ENCODE assay signal across 8 mouse cellular contexts in genomic region chr17:27826908-27827383, GRCm38 (mm10). TPM values are rescaled to one million over a fixed set of nuclear protein-coding genes. Genes with fewer than 3 reads are reported as not detected.
DNase-seq lines count a peak whose midpoint lies in the region; ATAC-seq and TF ChIP-seq lines count a peak whose summit lies in the region.

No protein-coding gene starts in this region.

- intact Hi-C loops in left cerebral cortex, postnatal 36 days (cut with DNase I) = no loop called here

- no peak for DNase-seq in ES-E14 (ENCODE audit: low read depth, low spot score)
- peak; percentile 43 to 51 for DNase-seq in kidney, postnatal 25 days
- peak; percentile 63 for DNase-seq in mesoderm, embryonic 11.5 days (ENCODE audit: low read depth, low spot score)
- DNase-seq in left cerebral cortex, postnatal 36 days (ENCODE audit: low spot score in 2 of 2) = no peak
- no peak for DNase-seq in left cerebral cortex, adult 8-10 months (ENCODE audit: low spot score in 2 of 2)

- peak overlapping the region; percentile 71 for H3K4me2 ChIP-seq in heart, embryonic 11.5 days
- peak overlapping the region; percentile 53 for H3K4me2 ChIP-seq in stomach, embryonic 15.5 days

- H3K4me1 ChIP-seq in ES-E14 (ENCODE audit: control insufficient read depth in 2 of 2, insufficient read depth in 2 of 2, low read length in 2 of 2, poor library complexity in 1 of 2) = peaks cover 8 to 14% of the 10 kb centered on the region in 2 experiments
- 0 out of 2 replicates have a peak, but pooled peaks cover 4% of the 10 kb centered on the region for H3K4me1 ChIP-seq in heart, embryonic 11.5 days (ENCODE audit: control insufficient read depth, insufficient read depth, low read length)
- H3K4me1 ChIP-seq in stomach, embryonic 15.5 days = peaks cover 15% of the 10 kb centered on the region; the same call in 1 of the 2 replicates

- peak overlapping the region; percentile 35 to 64; a peak in 3 of 4 replicates for H3K4me3 ChIP-seq in ES-E14 (ENCODE audit: insufficient read depth in 1 of 2, low read depth in 1 of 2, low read length in 2 of 2, poor library complexity in 1 of 2, severe bottlenecking in 1 of 2)
- H3K4me3 ChIP-seq in heart, embryonic 11.5 days (ENCODE audit: low read depth, low read length) = peak overlapping the region; percentile 39
- peak overlapping the region; percentile 36 for H3K4me3 ChIP-seq in stomach, embryonic 15.5 days (replicated peaks)

- no peaks in the 10 kb centered on the region for H3K36me3 ChIP-seq in ES-E14 (ENCODE audit: control insufficient read depth, insufficient read depth, low read length, poor library complexity, severe bottlenecking)
- no peaks in the 10 kb centered on the region for H3K36me3 ChIP-seq in heart, embryonic 11.5 days (ENCODE audit: control insufficient read depth, insufficient read depth, low read length)
- no peaks in the 10 kb centered on the region for H3K36me3 ChIP-seq in stomach, embryonic 15.5 days

- H3K9ac ChIP-seq in ES-E14 (ENCODE audit: insufficient read depth, low read depth, low read length, poor library complexity, severe bottlenecking) = peak overlapping the region; percentile 69; the same call in 1 of the 2 replicates
- peak overlapping the region; percentile 61; the same call in 1 of the 2 replicates for H3K9ac ChIP-seq in heart, embryonic 11.5 days (ENCODE audit: low read depth, low read length)
- no peak overlapping the region for H3K9ac ChIP-seq in stomach, embryonic 15.5 days

- peak; percentile 40 for ATAC-seq in common myeloid progenitor, adult 5-6 weeks (replicated peaks; ENCODE audit: low read depth, poor library complexity, severe bottlenecking)
- ATAC-seq in heart, embryonic 11.5 days (replicated peaks; ENCODE audit: insufficient number of reproducible peaks, low FRiP score, low TSS enrichment) = no peak
- ATAC-seq in stomach, embryonic 15.5 days (ENCODE audit: insufficient read depth, low FRiP score, low read depth) = peak; percentile 27; the same call in 1 of the 2 replicates

- in situ Hi-C loops in ES-E14 (cut with MboI; ENCODE audit: low sequenced_read_pairs in 2 of 2, unreplicated experiment in 2 of 2) = no loop called here

- H3K27me3 ChIP-seq in heart, embryonic 11.5 days (ENCODE audit: control insufficient read depth, insufficient read depth, low read length) = no peaks in the 10 kb centered on the region
- H3K27me3 ChIP-seq in stomach, embryonic 15.5 days (replicated peaks) = no peaks in the 10 kb centered on the region

- 3% methylated on average over 9 of the region's 9 CpGs for WGBS in heart, embryonic 11.5 days (ENCODE audit: insufficient replicate concordance)
- WGBS in stomach, embryonic 15.5 days = 2% methylated on average over 8 of the region's 9 CpGs

- peak overlapping the region; percentile 78; the same call in 1 of the 2 replicates for H3K27ac ChIP-seq in ES-E14 (ENCODE audit: insufficient read depth, low read depth, low read length, poor library complexity, severe bottlenecking)
- H3K27ac ChIP-seq in heart, embryonic 11.5 days (ENCODE audit: low read depth, low read length) = no peak overlapping the region
- H3K27ac ChIP-seq in stomach, embryonic 15.5 days = peak overlapping the region; percentile 81

- H3K9me3 ChIP-seq in ES-E14 (ENCODE audit: control insufficient read depth, insufficient read depth, low read depth, low read length) = no peaks in the 10 kb centered on the region
- H3K9me3 ChIP-seq in heart, embryonic 11.5 days (replicated peaks; ENCODE audit: control insufficient read depth, low read length) = no peaks in the 10 kb centered on the region
- no peaks in the 10 kb centered on the region for H3K9me3 ChIP-seq in stomach, embryonic 15.5 days

TF ChIP-seq in ES-E14, 5 proteins besides CTCF, POLR2A, EP300 and RAD21:
- TF ChIP-seq ZNF384 (IDR thresholded peaks at IDR 0.05; ENCODE audit: low read depth, low read length) (no peak), CHD2 (IDR thresholded peaks at IDR 0.05; ENCODE audit: low read depth, low read length) (no peak), ZC3H11A (IDR thresholded peaks at IDR 0.05; ENCODE audit: borderline replicate concordance, low read depth, low read length) (no peak), HCFC1 (IDR thresholded peaks at IDR 0.05; ENCODE audit: borderline replicate concordance, insufficient read depth, low read length) (no peak), MAFK (IDR thresholded peaks at IDR 0.05; ENCODE audit: insufficient read depth, low read depth, low read length) (no peak)

RNA-seq across cellular contexts. Expression of gene D17Wsu92e, which starts 6.5 kb away (rescaled TPM):
- 53.8 and 68.4 TPM in 2 replicates for total RNA-seq in ES-E14 (2012; rRNA removed)
- total RNA-seq in common myeloid progenitor, adult 5-6 weeks (2017) = 59.1 and 69.4 TPM in 2 replicates
- 11.8 and 12.5 TPM in 2 replicates for polyA plus RNA-seq in heart, embryonic 11.5 days (2014; fragmentation: Nextera tagmentation; extraction: Ambion mirVana)
- 20.0 and 23.1 TPM in 2 replicates for polyA plus RNA-seq in stomach, embryonic 15.5 days (2015; fragmentation: Nextera tagmentation; extraction: Ambion mirVana)
- 100 to 1,000 TPM; 205 to 222 TPM for total RNA-seq in left cerebral cortex, postnatal 36 days (2021)
- total RNA-seq in left cerebral cortex, adult 8-10 months (2022) = 100 to 1,000 TPM; 203 to 227 (median 213) TPM

RNA-seq across cellular contexts. Expression of gene Snrpc, which starts 11.0 kb away (rescaled TPM):
- 120 and 185 TPM in 2 replicates for total RNA-seq in ES-E14 (2012; rRNA removed)
- 116 and 132 TPM in 2 replicates for total RNA-seq in common myeloid progenitor, adult 5-6 weeks (2017)
- 226 and 242 TPM in 2 replicates for polyA plus RNA-seq in heart, embryonic 11.5 days (2014; fragmentation: Nextera tagmentation; extraction: Ambion mirVana)
- 247 and 276 TPM in 2 replicates for polyA plus RNA-seq in stomach, embryonic 15.5 days (2015; fragmentation: Nextera tagmentation; extraction: Ambion mirVana)
- total RNA-seq in left cerebral cortex, postnatal 36 days (2021) = 10 to 100 TPM; 49.7 to 53.0 TPM
- 10 to 100 TPM; 41.8 to 48.9 (median 42.4) TPM for total RNA-seq in left cerebral cortex, adult 8-10 months (2022)

RNA-seq across cellular contexts. Expression of gene Uhrf1bp1, which starts 29.3 kb away (rescaled TPM):
- total RNA-seq in ES-E14 (2012; rRNA removed) = 16.5 and 21.4 TPM in 2 replicates
- total RNA-seq in common myeloid progenitor, adult 5-6 weeks (2017) = 10.5 and 13.1 TPM in 2 replicates
- polyA plus RNA-seq in heart, embryonic 11.5 days (2014; fragmentation: Nextera tagmentation; extraction: Ambion mirVana) = 3.8 and 4.1 TPM in 2 replicates
- polyA plus RNA-seq in stomach, embryonic 15.5 days (2015; fragmentation: Nextera tagmentation; extraction: Ambion mirVana) = 3.8 and 5.3 TPM in 2 replicates
- 10 to 100 TPM; 15.7 to 24.8 TPM for total RNA-seq in left cerebral cortex, postnatal 36 days (2021)
- 10 to 100 TPM; 18.9 to 23.6 (median 21.8) TPM for total RNA-seq in left cerebral cortex, adult 8-10 months (2022)

Comparison
In these comparisons a context has a peak if more than half of its experiments do, and no peak if none do; other contexts are left out.
1. DNase-seq: peak in kidney, postnatal 25 days (2 of 2) and mesoderm, embryonic 11.5 days (single experiment); none in ES-E14 (single experiment), left cerebral cortex, postnatal 36 days (0 of 2) and left cerebral cortex, adult 8-10 months (0 of 2).
2. Peak in every context shown above with its lines, with median percentiles within 50 percentile points of each other: H3K4me3 ChIP-seq.